Mouse (Mus musculus) erythroblast, embryonic 14.5 days (primary cell): Measurements from ENCODE around the gene Gm9268. TPM values are rescaled to one million over a fixed set of nuclear protein-coding genes. Genes with fewer than 3 reads are reported as not detected.
A peak's percentile ranks its signal among the peaks of the same experiment; 100 is the strongest.
"Not testable (repeated sequence)": the region's sequence is repeated elsewhere in the genome, so short reads cannot be mapped to it uniquely, and the experiment has no call there.

Experiments
- H3K27me3 ChIP-seq: 2 replicates; pipeline ENCODE4 v1.6.1; 2012; ENCODE audit warnings: inconsistent platforms; ENCODE audit not compliant: control insufficient read depth
- H3K36me3 ChIP-seq: 2 replicates; pipeline ENCODE4 v1.6.1; 2012; ENCODE audit warnings: mild to moderate bottlenecking, inconsistent platforms; ENCODE audit not compliant: control insufficient read depth
- H3K4me1 ChIP-seq: 2 replicates; pipeline ENCODE4 v1.6.1; 2012; ENCODE audit warnings: inconsistent platforms; ENCODE audit not compliant: control insufficient read depth
- H3K4me3 ChIP-seq: replicated peaks from 2 replicates; pipeline ENCODE3; 2012; ENCODE audit warnings: moderate library complexity, mild to moderate bottlenecking, inconsistent platforms
- H3K9me3 ChIP-seq: 2 replicates; pipeline ENCODE4 v1.6.1; 2012; ENCODE audit warnings: low read length, inconsistent platforms, mixed read lengths; ENCODE audit not compliant: control insufficient read depth
- GATA1 ChIP-seq: IDR thresholded peaks from 2 replicates; pipeline ENCODE4 v1.6.1; 2012; ENCODE audit warnings: low read length, inconsistent platforms, mixed read lengths
- TAL1 ChIP-seq: IDR thresholded peaks from 3 replicates; pipeline ENCODE4 v1.6.1; 2012; ENCODE audit warnings: low read length, inconsistent platforms, mixed read lengths
- polyA plus RNA-seq: library from polyadenylated mRNA; stranded (reverse); fragments of >175 nt; gene quantifications from 2 replicates; pipeline ENCODE4 v1.2.3, GENCODE M21; 2012

The Gm9268 gene
- not detected in 2 replicates for polyA plus RNA-seq

DNA sequence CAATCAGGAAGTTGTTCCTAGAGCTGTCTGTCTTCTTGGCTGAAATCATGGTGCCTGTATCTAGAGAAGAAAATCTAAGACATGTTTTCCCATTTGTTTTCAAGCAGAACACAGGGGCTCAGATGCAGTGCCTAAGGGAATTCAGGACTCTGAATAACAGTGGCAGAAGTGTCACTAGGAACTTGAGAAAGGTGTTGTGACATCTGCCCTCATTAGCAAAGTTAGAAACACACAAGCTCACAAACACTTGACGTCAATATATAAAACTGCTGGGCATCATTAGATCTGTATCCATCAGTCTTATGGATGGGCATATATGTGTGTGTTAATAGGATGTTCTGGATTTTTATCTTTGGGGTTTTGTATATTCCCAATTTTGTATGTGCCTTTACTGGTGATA is at the start of gene Gm9268:
Gene Gm9268 (plus strand): TSS at position 301 of the 400 bp plus-strand sequence.
- not testable (repeated sequence) for H3K4me1 ChIP-seq, H3K27me3 ChIP-seq, H3K36me3 ChIP-seq, H3K4me3 ChIP-seq, H3K9me3 ChIP-seq

DNA sequence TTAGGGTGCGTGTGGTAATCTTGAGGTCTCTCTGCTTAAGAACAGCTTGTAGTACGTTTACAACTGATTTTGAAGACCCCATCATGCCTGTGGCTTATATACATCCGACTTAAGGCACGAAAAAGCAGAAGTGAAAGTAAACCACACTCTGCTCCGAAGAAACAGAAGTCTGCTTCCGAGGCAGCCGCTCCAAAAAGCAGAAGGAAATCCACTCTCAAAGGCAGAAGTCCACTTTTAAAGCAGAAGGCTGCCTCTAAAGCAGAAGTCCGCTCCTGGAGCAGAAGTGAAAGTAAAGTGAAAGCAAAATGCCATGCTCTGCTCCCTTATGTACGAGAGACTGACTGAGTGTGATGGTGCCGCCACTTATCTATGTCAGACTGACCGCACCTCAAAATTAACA is 38.5 kb upstream of the Gm9268 start:
- no peak for TF ChIP-seq TAL1
- no peak for TF ChIP-seq GATA1
- no peaks in the 10 kb centered on the region for H3K36me3 ChIP-seq
- peaks cover 36% of the 10 kb centered on the region for H3K9me3 ChIP-seq
- no peaks in the 10 kb centered on the region for H3K27me3 ChIP-seq
- peak overlapping the region; percentile 30 for H3K4me3 ChIP-seq
- H3K4me1 ChIP-seq = no peaks in the 10 kb centered on the region

DNA sequence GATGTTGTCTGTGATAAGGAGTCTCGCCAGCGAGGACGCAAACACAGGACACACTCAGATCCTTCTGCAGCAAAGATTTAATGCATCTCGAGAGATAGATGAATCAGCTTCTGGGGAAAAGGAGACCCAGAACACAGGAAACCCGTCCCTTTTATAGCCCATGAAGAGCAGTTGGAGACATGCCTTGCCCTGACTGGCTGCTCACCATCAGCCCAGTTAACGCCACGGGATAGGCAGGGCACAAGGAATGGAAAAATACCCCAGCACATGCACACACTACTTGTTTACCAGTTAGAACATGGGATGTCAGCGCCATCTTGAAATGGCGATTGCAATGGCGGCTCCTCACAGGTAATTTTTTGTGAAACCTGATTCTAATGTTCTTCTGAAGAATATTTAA is 37.8 kb upstream of the Gm9268 start:
- TF ChIP-seq GATA1 (no peak), TAL1 (no peak)
- no peaks in the 10 kb centered on the region for H3K36me3 ChIP-seq
- no peaks in the 10 kb centered on the region for H3K27me3 ChIP-seq
- H3K9me3 ChIP-seq = peaks cover 36% of the 10 kb centered on the region
- no peaks in the 10 kb centered on the region for H3K4me1 ChIP-seq
- H3K4me3 ChIP-seq = no peak overlapping the region

DNA sequence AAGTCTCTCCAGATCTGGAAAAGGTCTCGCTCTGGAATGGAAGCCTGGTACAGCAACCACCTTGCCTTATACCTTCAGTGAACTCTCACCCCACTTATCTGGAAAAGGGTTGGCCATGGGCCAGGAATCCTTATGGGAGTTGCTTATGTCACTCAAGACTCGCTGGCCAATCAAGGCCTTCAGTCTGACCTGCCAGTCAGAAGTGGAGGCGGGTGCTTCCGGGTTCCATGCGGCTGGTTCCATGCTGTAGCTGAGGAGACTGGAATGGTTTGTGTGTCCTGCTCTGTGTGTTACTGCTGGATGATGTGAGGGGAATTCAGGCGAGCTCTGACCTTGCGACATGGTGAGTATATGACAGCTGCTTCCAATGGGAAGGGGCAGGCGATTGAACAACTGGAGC is 59.3 kb downstream of the Gm9268 start:
- TF ChIP-seq GATA1 (no peak), TAL1 (no peak)
- H3K4me3 ChIP-seq = no peak overlapping the region
- H3K9me3 ChIP-seq = peaks cover 14% of the 10 kb centered on the region
- H3K36me3 ChIP-seq = no peaks in the 10 kb centered on the region
- H3K27me3 ChIP-seq = no peaks in the 10 kb centered on the region
- no peaks in the 10 kb centered on the region for H3K4me1 ChIP-seq

Other genes with a start within 250 kb of the Gm9268 start
- gene Vmn2r62, start 225.2 kb upstream of the Gm9268 start, polyA plus RNA-seq = not detected in 2 replicates
- gene Gm2381, start 151.5 kb upstream of the Gm9268 start, polyA plus RNA-seq = not detected in 2 replicates
- under 0.01 and 0.01 TPM in 2 replicates for gene Vmn2r63, start 84.9 kb upstream of the Gm9268 start, polyA plus RNA-seq
- gene Zfp936, start 95.5 kb downstream of the Gm9268 start, polyA plus RNA-seq = 0.01 TPM in 1 of 2 replicates, not detected in the other